Mouse (Mus musculus): Measurements from ENCODE around the gene Zfyve27. TPM values are rescaled to one million over a fixed set of nuclear protein-coding genes. Genes with fewer than 3 reads are reported as not detected.

Gene Zfyve27
- polyA plus RNA-seq, 1 experiment from 2014 or later = 17.5 TPM

- Histone ChIP-seq H3K4me3 (ENCODE audit: low read depth, low read length) (no peak overlapping the region), H3K27me3 (replicated peaks; ENCODE audit: control insufficient read depth, insufficient read depth, low read length) (no peaks in the 10 kb centered on the region), H3K4me2 (ENCODE audit: low read length) (no peak overlapping the region), H3K9me3 (ENCODE audit: control insufficient read depth, low read length) (no peaks in the 10 kb centered on the region), H3K27ac (ENCODE audit: low read depth) (no peak overlapping the region), H3K4me1 (replicated peaks; ENCODE audit: control insufficient read depth, insufficient read depth, low read length) (no peaks in the 10 kb centered on the region), H3K36me3 (ENCODE audit: control insufficient read depth, insufficient read depth, low read length) (no peaks in the 10 kb centered on the region), H3K9ac (ENCODE audit: low read length) (no peak overlapping the region)
- WGBS = 84% methylated on average over 15 of the region's 15 CpGs
- ATAC-seq (replicated peaks; ENCODE audit: low FRiP score, low TSS enrichment, low read depth) = no peak
- DNase-seq (ENCODE audit: low spot score) = no peak
These were observed 25.1 kb upstream of the Zfyve27 start for GRCm38 (mm10) chr19:42138517-42139285.

- Histone ChIP-seq H3K27me3 (replicated peaks; ENCODE audit: control insufficient read depth, insufficient read depth, low read length) (no peaks in the 10 kb centered on the region), H3K9ac (ENCODE audit: low read length) (no peak overlapping the region), H3K4me3 (ENCODE audit: low read depth, low read length) (no peak overlapping the region), H3K4me2 (ENCODE audit: low read length) (no peak overlapping the region), H3K9me3 (ENCODE audit: control insufficient read depth, low read length) (no peaks in the 10 kb centered on the region), H3K36me3 (ENCODE audit: control insufficient read depth, insufficient read depth, low read length) (no peaks in the 10 kb centered on the region), H3K4me1 (replicated peaks; ENCODE audit: control insufficient read depth, insufficient read depth, low read length) (0 out of 2 replicates have a peak, but pooled peaks cover 3% of the 10 kb centered on the region), H3K27ac (ENCODE audit: low read depth) (no peak overlapping the region)
- DNase-seq (ENCODE audit: low spot score) (no peak), ATAC-seq (replicated peaks; ENCODE audit: low FRiP score, low TSS enrichment, low read depth) (no peak)
- WGBS = 71% methylated on average over 5 of the region's 5 CpGs
These were observed 23.8 kb upstream of the Zfyve27 start for GRCm38 (mm10) chr19:42139724-42140517.

- Histone ChIP-seq H3K9me3 (ENCODE audit: control insufficient read depth, low read length) (no peaks in the 10 kb centered on the region), H3K27ac (ENCODE audit: low read depth) (no peak overlapping the region), H3K4me1 (replicated peaks; ENCODE audit: control insufficient read depth, insufficient read depth, low read length) (0 out of 2 replicates have a peak, but pooled peaks cover 8% of the 10 kb centered on the region), H3K9ac (ENCODE audit: low read length) (no peak overlapping the region), H3K36me3 (ENCODE audit: control insufficient read depth, insufficient read depth, low read length) (no peaks in the 10 kb centered on the region), H3K4me3 (ENCODE audit: low read depth, low read length) (no peak overlapping the region), H3K27me3 (replicated peaks; ENCODE audit: control insufficient read depth, insufficient read depth, low read length) (no peaks in the 10 kb centered on the region), H3K4me2 (ENCODE audit: low read length) (no peak overlapping the region)
- DNase-seq (ENCODE audit: low spot score) (no peak), ATAC-seq (replicated peaks; ENCODE audit: low FRiP score, low TSS enrichment, low read depth) (no peak)
- WGBS = 72% methylated on average over 3 of the region's 3 CpGs
These were observed 21.8 kb upstream of the Zfyve27 start for GRCm38 (mm10) chr19:42141998-42142397.

GRCm38 (mm10) chr19:42142757-42143156, 21.0 kb upstream of the Zfyve27 start:
- no peak overlapping the region for H3K9ac ChIP-seq (ENCODE audit: low read length)
- ATAC-seq (replicated peaks; ENCODE audit: low FRiP score, low TSS enrichment, low read depth) (no peak), DNase-seq (ENCODE audit: low spot score) (no peak)
- H3K27me3 ChIP-seq (replicated peaks; ENCODE audit: control insufficient read depth, insufficient read depth, low read length) = no peaks in the 10 kb centered on the region
- H3K4me1 ChIP-seq (replicated peaks; ENCODE audit: control insufficient read depth, insufficient read depth, low read length) = 0 out of 2 replicates have a peak, but pooled peaks cover 9% of the 10 kb centered on the region
- H3K9me3 ChIP-seq (ENCODE audit: control insufficient read depth, low read length) = no peaks in the 10 kb centered on the region
- WGBS = 71% methylated on average over 2 of the region's 2 CpGs
- H3K4me2 ChIP-seq (ENCODE audit: low read length) = no peak overlapping the region
- no peak overlapping the region for H3K4me3 ChIP-seq (ENCODE audit: low read depth, low read length)
- no peaks in the 10 kb centered on the region for H3K36me3 ChIP-seq (ENCODE audit: control insufficient read depth, insufficient read depth, low read length)
- H3K27ac ChIP-seq (ENCODE audit: low read depth) = no peak overlapping the region

GRCm38 (mm10) chr19:42144067-42144466, 19.7 kb upstream of the Zfyve27 start:
- no peak overlapping the region for H3K4me2 ChIP-seq (ENCODE audit: low read length)
- DNase-seq (ENCODE audit: low spot score) (no peak), ATAC-seq (replicated peaks; ENCODE audit: low FRiP score, low TSS enrichment, low read depth) (no peak)
- H3K27ac ChIP-seq (ENCODE audit: low read depth) = no peak overlapping the region
- peaks cover 18% of the 10 kb centered on the region for H3K4me1 ChIP-seq (replicated peaks; ENCODE audit: control insufficient read depth, insufficient read depth, low read length)
- no peak overlapping the region for H3K4me3 ChIP-seq (ENCODE audit: low read depth, low read length)
- H3K9ac ChIP-seq (ENCODE audit: low read length) = no peak overlapping the region
- H3K9me3 ChIP-seq (ENCODE audit: control insufficient read depth, low read length) = no peaks in the 10 kb centered on the region
- WGBS = 50% methylated on average over 6 of the region's 6 CpGs
- H3K36me3 ChIP-seq (ENCODE audit: control insufficient read depth, insufficient read depth, low read length) = no peaks in the 10 kb centered on the region
- no peaks in the 10 kb centered on the region for H3K27me3 ChIP-seq (replicated peaks; ENCODE audit: control insufficient read depth, insufficient read depth, low read length)

GRCm38 (mm10) chr19:42144541-42145167, 19.1 kb upstream of the Zfyve27 start:
- H3K27me3 ChIP-seq (replicated peaks; ENCODE audit: control insufficient read depth, insufficient read depth, low read length) = no peaks in the 10 kb centered on the region
- H3K36me3 ChIP-seq (ENCODE audit: control insufficient read depth, insufficient read depth, low read length) = no peaks in the 10 kb centered on the region
- no peak overlapping the region for H3K9ac ChIP-seq (ENCODE audit: low read length)
- H3K4me2 ChIP-seq (ENCODE audit: low read length) = peak overlapping the region; percentile 2; the same call in 1 of the 2 replicates
- no peak for ATAC-seq (replicated peaks; ENCODE audit: low FRiP score, low TSS enrichment, low read depth)
- no peak overlapping the region for H3K4me3 ChIP-seq (ENCODE audit: low read depth, low read length)
- H3K4me1 ChIP-seq (replicated peaks; ENCODE audit: control insufficient read depth, insufficient read depth, low read length) = peaks cover 24% of the 10 kb centered on the region
- no peaks in the 10 kb centered on the region for H3K9me3 ChIP-seq (ENCODE audit: control insufficient read depth, low read length)
- 23% methylated on average over 8 of the region's 8 CpGs for WGBS
- DNase-seq (ENCODE audit: low spot score) = peak; percentile 95
- no peak overlapping the region for H3K27ac ChIP-seq (ENCODE audit: low read depth)

GRCm38 (mm10) chr19:42145210-42145609, 18.5 kb upstream of the Zfyve27 start:
- Histone ChIP-seq H3K27me3 (replicated peaks; ENCODE audit: control insufficient read depth, insufficient read depth, low read length) (no peaks in the 10 kb centered on the region), H3K9ac (ENCODE audit: low read length) (no peak overlapping the region), H3K36me3 (ENCODE audit: control insufficient read depth, insufficient read depth, low read length) (no peaks in the 10 kb centered on the region), H3K27ac (ENCODE audit: low read depth) (no peak overlapping the region), H3K4me3 (ENCODE audit: low read depth, low read length) (no peak overlapping the region), H3K9me3 (ENCODE audit: control insufficient read depth, low read length) (no peaks in the 10 kb centered on the region), H3K4me2 (ENCODE audit: low read length) (no peak overlapping the region), H3K4me1 (replicated peaks; ENCODE audit: control insufficient read depth, insufficient read depth, low read length) (peaks cover 29% of the 10 kb centered on the region)
- WGBS = 64% methylated on average over 4 of the region's 4 CpGs
- DNase-seq (ENCODE audit: low spot score) = no peak
- no peak for ATAC-seq (replicated peaks; ENCODE audit: low FRiP score, low TSS enrichment, low read depth)

- no peak for ATAC-seq (replicated peaks; ENCODE audit: low FRiP score, low TSS enrichment, low read depth)
- H3K4me3 ChIP-seq (ENCODE audit: low read depth, low read length) = no peak overlapping the region
- H3K9ac ChIP-seq (ENCODE audit: low read length) = no peak overlapping the region
- no peak overlapping the region for H3K4me2 ChIP-seq (ENCODE audit: low read length)
- peaks cover 2% of the 10 kb centered on the region; the same call in 1 of the 2 replicates for H3K36me3 ChIP-seq (ENCODE audit: control insufficient read depth, insufficient read depth, low read length)
- peaks cover 34% of the 10 kb centered on the region for H3K4me1 ChIP-seq (replicated peaks; ENCODE audit: control insufficient read depth, insufficient read depth, low read length)
- 88% methylated on average over 2 of the region's 2 CpGs for WGBS
- H3K27me3 ChIP-seq (replicated peaks; ENCODE audit: control insufficient read depth, insufficient read depth, low read length) = no peaks in the 10 kb centered on the region
- H3K9me3 ChIP-seq (ENCODE audit: control insufficient read depth, low read length) = no peaks in the 10 kb centered on the region
- no peak overlapping the region for H3K27ac ChIP-seq (ENCODE audit: low read depth)
- no peak for DNase-seq (ENCODE audit: low spot score)
These were observed 18.0 kb upstream of the Zfyve27 start for GRCm38 (mm10) chr19:42145731-42146130.
